Mouse (Mus musculus) adrenal gland, postnatal 36 days (tissue): ENCODE results near the gene Lat. TPM values are rescaled to one million over a fixed set of nuclear protein-coding genes. Genes with fewer than 3 reads are reported as not detected.
A peak's percentile ranks its signal among the peaks of the same experiment; 100 is the strongest.

Source experiments
- DNase-seq, 2 experiments: peaks; one replicate each; pipeline ENCODE4 v3.0.0; 2021; ENCODE audit warnings: mixed read lengths in 1 of 2
- total RNA-seq, 2 experiments: library from RNA; stranded (reverse); gene quantifications; 2 replicates each; pipeline ENCODE4 v1.2.3; 2021

The Lat gene
- total RNA-seq, 2 experiments from 2014 or later = 0.36 to 0.60 TPM

DNA sequence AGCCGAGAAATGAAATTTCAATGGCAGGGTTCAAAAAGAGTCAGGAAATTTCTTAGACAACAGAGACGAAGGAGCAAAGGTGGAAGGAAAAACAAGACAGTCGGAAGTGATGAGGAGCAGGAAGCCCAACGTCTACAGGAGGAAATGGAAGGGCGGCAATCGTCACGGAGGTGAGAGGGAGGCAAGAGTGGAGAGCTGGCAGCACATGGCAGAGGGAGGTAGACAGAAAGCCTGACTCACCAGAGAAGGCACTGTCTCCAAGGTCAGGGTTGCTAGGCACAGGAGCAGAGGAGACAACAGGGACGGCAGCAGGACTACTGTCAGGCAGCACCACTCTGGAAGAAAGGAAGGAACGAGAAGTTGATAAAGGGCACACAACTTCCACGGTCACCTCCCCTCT lies 1.7 kb downstream of the Lat start:
- peak; percentile 32 to 48 for DNase-seq

DNA sequence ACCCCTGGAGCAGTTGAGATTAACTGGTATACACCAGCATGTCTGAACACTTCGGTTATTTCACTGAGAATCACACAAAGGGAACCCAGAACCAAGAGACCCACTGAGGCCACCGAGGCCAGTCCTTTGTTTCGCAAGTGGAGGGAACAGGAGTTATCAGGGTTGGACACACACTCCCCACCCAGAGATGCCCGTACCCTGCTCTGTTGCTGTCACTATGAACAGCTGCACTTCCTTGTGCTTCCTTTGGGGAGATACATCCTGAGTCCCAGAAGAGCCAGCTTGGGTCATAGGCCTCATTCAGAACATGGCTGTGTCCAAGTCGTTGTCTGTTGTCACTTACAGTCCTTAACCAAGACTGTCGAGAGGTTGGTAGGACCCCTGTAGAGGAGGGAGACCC lies 6.3 kb downstream of the Lat start:
- DNase-seq = no peak

DNA sequence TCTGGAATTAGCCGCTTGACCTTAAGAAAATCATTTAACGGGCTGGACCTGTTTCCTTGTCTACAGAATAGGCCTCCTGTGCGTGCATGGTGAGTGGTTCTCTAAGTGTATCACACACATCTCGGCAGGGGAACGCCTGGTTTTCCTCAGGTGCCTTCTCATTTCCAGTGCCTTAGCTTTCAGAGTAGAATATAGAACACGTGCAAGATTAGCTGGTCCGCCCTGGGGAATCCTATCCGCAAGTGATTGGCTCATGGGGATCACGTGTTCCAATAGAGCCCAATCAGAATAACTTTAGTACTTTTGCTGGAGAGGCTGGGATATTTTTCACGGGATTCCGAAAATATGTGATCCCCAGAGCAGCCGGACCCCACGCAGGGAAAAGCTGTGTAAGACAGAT lies 10.3 kb downstream of the Lat start:
- DNase-seq = no peak

DNA sequence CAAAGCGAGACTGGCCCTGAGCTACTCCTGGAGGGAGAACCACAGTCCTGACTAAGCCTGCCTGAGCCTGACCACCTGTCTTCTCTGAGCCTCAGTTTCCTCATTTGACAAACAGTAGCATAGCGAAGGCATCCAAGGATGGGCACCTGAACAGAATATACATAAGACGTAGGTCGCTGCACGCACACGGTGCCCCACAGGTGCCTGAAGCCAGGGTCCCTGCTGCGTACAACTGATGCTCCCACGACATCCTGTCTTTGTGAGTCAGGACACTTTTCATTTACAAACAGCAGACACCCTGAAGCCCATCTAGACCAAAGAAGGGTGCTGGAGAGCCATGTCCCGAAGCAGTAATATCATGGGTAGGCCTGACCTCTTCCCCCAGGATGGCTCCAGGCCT lies 11.0 kb downstream of the Lat start:
- no peak for DNase-seq

DNA sequence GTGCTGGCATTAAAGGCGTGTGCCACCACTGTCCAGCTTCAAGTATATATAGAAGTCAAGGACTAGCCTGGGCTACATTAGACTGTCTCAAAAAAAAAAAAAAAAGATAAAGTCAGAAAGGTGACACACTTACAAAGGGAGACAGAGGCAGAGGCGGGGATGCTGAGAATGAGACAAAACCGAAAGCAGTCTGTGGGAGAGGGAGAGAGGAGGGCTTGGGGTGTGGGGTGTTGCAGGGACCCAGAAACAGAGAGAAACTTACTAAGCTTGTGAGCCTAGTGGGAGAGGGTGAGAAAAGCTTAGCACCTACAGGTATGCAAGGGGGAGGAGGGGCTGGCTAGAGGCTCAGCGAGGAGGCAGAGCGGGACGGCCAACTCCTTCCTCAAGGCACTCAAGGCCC lies 11.5 kb downstream of the Lat start:
- DNase-seq = no peak

DNA sequence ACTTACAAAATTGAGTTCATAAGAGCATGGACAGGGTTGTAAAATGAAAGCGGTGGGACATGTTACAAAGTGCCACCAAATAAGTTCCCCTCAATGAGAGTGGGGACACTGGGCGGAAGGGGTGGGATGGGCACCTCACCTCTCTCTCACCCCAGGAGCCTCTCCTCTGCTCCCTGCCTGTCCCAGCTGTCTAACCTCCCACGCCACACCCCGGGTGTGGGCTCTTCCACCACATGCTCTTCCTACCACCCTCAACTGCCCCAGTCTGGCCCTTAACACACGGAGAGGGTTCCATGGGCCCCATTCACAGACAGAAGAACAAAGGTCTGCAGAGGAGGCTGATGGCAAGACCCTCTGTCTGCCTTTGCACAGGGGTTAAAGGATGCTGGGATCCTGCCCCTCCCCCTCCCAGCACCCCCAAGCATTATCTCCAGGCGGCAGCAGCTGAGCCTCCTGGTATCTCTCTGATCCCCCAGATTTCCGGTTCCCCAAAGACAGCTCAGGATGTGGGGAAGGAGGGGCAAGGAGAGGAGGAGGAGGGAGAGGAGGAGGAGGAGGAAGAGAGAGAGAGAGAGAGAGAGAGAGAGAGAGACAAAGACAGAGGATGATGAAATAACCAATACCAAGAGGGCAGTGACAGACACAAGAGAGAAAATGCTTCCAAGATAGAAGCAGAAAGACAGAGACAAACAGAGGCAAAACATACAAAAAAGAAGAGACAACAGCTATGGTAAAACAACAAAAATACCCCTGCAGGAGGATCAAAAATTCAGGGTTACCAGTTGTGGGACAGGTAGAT lies 12.4 kb downstream of the Lat start:
- no peak for DNase-seq

DNA sequence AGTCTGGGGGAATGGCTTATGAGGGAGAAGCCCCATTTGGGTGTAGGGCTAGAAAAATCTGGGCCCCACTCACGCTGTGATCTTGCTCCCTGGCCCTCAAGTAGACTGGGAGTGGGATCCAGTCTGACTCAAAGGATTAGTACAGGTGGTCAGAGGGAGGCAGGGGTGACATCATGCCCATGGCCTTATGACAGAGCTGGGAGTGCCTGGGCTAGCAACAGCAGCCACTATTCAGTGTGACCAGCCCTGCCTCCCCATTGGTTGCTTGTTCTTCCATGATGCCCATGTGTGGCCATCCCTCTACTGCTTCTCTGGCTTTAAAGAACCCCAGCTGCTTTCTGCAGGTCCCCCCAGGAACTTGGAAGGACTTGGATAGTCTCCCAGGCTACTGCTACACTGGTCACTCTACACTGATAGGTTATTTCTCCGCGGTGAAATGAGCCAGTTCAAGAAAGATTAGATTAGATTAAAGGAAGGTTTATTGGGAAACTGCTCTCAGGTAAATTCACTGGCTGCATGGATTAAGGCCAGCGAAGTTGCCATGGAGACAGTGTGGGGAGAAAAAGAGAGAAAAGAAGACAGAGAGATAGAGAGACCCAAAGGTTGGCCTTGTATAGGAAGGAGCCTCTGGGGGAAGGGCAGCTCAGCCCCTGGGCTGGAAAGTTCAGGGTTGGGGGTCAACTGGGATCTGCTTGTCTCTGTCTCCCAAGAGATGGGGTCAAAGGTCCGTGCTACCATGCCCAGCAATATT lies 13.3 kb downstream of the Lat start:
- no peak for DNase-seq

DNA sequence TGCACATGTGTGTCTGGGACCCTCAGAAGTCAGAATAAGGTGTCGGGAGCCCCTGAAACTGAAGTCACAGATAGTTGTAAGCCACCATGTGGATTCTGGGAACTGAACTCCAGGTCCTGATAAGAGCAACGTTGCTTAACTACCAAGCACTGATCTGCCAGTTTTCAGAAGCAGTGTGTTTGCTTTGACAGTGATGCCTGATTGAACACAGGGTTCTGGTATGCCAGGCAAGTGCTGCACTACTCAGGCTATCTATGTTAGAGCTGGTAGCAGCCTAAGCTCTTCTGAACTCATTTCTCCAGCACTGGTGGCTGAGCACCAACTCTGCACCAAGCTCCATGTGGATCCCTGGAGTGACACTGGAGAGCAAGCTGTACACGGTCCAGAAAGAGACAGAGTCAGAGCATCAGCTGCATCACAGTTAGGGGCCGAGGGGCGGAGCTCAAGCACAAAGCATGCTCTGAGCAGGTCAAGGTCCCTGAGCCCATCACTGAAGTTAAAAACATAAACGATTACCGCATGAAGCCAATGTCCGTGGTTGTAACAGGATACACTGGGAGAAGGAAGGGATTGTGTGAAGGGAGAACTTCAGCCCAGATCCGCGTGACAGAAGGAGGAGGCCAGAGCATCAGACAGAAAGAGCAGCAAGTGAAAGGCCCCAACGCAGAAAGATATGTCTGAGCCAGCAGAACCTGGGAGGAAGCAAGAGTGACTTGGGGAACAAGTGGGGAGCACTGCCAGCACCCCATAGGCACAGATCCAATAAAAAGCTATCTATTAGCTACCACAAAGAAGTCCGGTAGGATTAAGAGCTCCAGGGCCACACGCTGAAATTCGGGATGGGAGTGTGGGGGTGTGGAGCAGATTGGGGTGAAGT lies 14.4 kb downstream of the Lat start:
- DNase-seq = no peak

DNA sequence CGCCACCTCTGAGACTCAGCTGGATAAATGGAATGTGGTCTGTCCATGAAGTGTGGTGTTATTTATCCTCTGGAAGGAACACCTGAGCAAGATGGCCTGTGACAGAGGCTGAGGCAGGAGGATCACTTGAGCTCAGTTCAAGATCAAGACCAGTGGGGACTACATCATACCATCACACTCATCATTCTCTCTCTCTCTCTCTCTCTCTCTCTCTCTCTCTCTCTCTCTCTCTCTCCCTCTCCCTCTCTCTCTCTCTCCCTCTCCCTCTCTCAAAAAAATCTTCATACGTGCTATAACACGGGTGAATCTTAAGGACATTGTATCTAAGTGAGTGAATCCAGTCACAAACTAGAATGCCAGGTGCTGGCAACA lies 15.4 kb downstream of the Lat start:
- no peak for DNase-seq

DNA sequence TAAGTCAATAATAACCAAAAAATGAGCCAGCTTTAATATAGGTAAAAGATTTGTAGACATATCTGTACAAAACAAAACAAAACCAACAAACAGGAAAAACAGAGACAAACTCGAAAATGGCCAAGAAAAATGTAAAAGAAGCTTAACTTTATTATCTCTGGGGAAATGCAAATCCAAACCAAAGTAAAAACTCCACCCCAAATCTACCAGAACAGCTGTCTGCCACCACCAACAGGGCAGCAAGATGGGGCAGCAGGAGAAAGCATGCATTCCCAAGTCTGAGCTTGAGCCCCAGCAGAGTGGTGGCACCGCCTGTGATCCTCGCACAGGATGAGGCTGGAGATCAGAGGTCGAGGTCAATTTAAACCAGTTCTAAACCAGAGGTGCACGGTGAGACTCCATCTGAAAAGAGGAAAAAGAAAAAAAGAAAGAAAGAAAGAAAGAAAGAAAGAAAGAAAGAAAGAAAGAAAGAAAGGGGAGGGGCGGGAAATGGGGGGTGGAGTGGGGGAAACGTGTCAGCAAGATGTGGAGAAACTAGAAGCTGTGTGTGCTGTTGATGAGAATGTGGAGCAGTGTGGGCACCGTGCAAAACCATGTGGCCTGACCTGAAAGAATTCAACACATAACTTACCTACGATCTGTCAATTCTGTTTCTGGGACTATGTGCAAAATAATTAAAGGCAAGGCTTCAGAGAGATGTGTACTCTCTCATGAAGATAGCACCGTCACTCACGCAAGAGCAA lies 15.9 kb downstream of the Lat start:
- DNase-seq = no peak

DNA sequence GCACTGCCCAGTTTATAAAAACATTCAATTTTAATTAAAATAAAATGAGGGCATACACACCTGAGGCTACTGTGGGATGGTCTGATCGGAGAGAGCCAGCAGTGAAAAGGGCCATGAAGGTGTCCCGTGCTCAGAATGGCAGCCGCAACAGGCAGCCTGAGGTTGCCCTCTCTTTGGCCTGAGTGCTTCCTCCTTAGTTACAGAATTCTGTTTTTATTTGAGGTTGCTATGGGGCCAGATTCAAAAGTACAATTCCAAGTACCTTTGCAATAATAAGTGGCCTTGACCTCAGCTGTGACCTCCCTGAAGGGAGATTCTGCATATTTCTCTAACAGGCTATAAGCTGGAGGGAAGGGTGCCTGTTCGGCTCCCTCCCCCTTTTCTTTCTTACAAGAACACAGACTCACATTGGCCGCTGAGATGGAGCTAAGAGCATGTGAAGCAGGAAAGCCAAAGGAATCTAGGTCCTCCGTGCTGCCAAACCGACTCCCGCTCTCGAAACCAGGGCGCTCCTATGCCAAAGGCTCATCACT lies 17.9 kb downstream of the Lat start:
- DNase-seq = no peak

DNA sequence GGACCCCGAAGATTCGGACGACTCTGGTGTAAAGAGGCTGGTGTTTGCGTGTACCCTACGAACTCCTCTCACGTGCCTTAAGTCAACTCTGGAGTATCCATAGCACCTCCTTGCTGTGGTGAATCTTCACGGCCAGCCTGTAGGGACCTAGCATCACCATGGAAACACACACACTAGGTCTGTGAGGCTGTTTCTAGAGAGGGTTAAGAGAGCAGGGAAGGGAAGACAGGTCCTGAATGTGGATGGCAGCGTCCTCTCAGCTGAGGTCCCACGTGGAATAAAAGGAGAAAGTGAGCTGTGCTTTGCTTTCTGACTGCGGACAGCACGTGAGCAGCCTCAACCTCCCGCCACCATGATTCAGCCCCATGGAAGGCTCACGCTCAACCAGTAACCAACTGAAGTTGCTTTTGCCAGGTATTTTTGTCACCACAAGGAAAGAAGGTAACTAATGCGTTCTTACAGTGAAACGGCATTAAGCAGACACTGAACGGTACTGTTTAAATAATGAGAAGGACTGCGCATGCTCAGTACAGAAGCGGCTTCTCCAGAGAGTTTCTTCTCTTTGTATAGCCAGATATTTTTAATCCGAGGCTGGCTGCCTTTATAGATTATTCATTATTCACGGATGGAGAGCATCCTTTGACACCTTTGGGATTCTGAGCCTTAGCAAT lies 18.5 kb downstream of the Lat start:
- DNase-seq = no peak

DNA sequence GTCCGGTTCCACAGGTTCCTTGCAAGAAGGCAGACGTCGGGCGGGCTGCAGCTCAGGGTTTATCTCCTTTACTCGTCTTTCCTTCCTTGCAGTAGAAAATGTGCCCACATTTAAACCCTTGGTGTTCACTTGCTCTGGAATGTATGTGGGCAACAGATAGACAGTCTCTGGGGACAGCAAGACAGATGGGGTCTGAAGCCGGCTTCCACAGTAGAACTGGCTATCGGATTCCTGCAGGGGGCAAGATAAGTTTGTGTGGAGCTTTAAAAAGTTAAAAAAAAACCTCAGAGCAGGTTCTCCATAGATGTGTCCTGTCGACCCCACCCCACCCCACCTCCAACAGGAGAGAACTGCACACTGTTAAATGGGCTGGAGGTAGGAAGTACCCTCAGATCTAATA lies 21.1 kb downstream of the Lat start:
- DNase-seq = no peak

DNA sequence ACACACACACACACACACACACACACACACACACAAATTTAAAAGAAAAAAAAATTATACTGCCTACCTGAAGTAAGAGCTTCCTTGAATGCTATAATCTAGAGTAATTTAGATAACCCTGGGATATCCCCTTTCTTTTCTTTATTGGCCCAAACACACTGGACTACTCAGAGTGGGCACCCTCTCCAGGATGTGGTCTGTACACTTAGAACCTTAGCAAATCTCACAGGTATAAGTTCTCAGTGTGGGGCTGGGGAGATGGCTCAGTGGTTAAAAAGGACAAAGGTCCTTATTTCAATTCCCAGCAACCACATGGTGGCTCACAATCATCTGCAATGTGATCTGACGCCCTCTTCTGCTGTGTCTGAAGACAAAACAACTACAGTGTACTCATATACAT lies 22.3 kb downstream of the Lat start:
- DNase-seq = no peak

DNA sequence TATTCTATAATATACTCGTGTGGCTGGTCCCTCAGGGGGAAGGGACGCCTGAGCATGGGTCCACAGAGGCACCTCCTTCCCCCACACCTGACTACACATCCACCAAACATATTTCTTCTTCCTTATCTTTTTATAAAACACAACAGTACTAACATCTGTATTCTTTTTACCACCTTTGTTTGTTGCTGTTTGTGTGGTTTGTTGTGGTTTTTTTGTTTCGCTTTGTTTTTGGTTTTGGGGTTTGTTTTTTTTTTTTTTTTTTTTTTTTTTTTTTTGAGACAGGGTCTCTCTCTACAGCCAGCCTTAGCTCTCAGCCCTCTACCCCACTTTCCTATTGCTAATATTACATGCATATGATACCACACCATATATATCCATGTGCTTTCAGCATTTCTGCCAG lies 23.4 kb downstream of the Lat start:
- DNase-seq = no peak

DNA sequence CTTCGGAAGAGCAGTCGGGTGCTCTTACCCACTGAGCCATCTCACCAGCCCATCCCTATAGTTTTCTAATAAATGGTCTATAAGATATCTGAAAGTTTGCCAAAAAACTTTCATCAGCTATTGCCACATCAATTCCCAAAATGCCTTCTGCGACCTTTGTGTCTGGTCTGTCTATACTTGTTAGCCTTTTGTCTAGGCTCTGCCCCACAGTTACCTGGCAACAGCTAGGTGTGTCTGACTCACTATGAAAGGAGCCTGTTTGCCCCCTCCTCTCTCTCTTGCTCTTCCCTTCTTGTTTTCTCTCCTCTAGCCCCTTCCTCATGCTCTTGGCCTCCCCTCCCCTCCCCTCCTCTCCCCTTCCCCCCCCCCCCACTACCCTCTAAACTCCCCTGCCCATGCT lies 23.8 kb downstream of the Lat start:
- no peak for DNase-seq

DNA sequence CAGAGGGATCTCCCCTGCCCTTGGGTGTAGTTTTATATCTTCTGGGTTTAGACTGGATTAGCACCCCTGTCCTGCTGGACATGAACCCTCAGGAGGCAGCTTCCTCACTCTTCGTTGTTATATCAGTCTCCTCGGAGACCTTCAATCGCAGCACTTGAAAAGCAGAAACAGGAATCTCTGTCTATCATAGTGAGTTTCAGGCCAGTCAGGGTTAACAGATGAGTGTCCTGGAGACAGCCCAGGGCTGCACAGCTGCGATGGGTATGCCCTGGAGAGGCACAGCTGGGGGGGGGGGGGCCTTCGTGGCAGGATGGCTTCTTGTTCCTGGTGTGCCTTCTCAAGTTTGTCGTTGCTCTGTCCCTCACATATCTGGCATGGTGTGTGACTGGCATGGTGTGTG lies 28.5 kb downstream of the Lat start:
- DNase-seq = no peak

DNA sequence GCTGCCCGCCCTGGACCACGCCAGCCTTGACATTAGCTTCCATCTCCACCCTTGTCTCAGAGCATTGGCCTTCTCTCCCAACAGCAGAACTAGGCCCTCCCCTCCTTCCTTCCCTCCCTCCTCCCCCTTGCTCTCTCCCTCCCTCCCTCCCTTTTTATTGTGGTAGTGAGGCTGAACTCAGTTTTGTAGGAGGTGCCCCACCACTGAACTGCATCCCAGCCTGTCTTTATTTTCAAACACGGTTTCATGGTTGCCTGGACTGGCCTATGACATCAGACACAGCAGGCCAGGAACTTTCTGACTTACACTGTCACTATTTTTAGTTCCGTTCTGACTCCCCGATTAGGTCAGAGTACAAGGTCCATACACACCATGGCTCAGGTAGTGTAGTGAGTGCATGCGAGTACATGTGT lies 29.2 kb downstream of the Lat start:
- no peak for DNase-seq

DNA sequence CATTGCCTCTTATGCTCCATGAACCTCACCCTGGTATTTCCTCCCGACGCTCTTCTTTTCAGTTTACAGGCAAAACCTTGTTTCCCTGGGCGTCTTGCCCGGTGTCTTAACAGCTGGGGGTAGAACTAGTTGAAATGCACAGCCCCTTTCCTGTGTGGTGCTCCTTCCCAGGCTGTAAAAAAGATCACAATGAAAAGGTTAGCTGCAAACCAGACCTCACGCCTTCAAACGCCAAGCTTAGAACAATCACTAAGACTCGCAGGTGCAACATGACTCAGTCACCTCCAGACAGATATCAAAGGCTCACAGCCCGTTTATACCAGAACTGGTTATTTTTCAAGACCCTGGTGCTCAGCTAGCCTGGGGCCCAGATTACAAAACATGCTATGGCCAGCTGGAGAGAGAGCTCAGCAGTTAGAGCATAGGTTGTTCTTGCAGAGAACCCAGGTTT lies 29.8 kb downstream of the Lat start:
- no peak for DNase-seq

DNA sequence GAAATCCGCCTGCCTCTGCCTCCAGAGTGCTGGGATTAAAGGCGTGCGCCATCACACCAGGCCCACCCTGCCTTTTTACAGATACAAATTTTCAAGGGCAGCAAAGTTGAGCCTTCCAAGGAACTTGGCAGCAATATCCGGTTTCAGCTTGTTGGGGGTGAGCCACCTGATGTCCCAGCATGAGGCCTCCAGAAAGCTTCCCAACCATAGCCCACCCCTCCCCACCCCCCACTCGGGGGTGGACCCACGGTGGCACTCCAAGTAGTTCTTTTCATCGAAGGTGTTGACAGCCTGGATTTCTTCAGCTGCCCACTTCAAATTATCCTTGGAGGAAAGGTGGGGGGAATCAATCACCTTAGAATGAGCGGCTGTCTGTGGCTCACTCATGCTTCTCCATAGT lies 30.5 kb downstream of the Lat start:
- no peak for DNase-seq

DNA sequence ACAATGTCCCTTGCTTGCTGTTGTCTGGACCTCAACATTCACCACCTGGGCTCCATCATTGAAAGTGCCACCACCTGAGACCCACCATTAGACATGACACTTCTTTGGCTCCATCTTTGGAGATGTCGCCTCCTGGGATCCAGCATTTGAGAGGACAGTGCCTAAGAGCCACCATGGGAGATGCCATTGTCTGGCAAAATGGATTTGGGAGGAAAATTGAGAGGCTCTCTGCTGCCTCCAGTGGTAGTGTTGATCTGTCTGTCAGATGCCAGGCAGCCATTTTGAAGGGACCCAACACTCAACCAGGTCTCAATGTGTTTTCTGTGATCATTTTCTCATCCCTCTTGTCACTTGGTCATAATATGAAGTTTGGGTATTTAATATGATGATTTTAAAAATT lies 33.8 kb downstream of the Lat start:
- DNase-seq = no peak
